Mouse (Mus musculus) 416B (cell line): ENCODE results near the gene Mpg.

ENCODE experiments used
- DNase-seq: peaks from one replicate; pipeline ENCODE4 v3.0.0; 2011; ENCODE audit warnings: low read depth

Gene Mpg

GRCm38 (mm10) chr11:32231125-32231524, 4.8 kb downstream of the Mpg start:
- DNase-seq: no peak

GRCm38 (mm10) chr11:32232848-32233247, 6.5 kb downstream of the Mpg start:
- DNase-seq: no peak

GRCm38 (mm10) chr11:32233895-32234294, 7.6 kb downstream of the Mpg start:
- DNase-seq: no peak

- DNase-seq: no peak
Measured at GRCm38 (mm10) chr11:32234816-32235485, 8.6 kb downstream of the Mpg start.

- no peak for DNase-seq
Measured at GRCm38 (mm10) chr11:32235646-32236045, 9.3 kb downstream of the Mpg start.

GRCm38 (mm10) chr11:32236132-32236531, 9.8 kb downstream of the Mpg start:
- no peak for DNase-seq

- peak; percentile 31 for DNase-seq
Measured at GRCm38 (mm10) chr11:32236712-32237410, 10.6 kb downstream of the Mpg start.

GRCm38 (mm10) chr11:32237411-32237795, 11.1 kb downstream of the Mpg start:
- no peak for DNase-seq

- DNase-seq: peak; percentile 63
Measured at GRCm38 (mm10) chr11:32238093-32238860, 12.0 kb downstream of the Mpg start.

GRCm38 (mm10) chr11:32241391-32241790, 15.1 kb downstream of the Mpg start:
- DNase-seq: no peak

GRCm38 (mm10) chr11:32242209-32242608, 15.9 kb downstream of the Mpg start:
- no peak for DNase-seq

GRCm38 (mm10) chr11:32243205-32243955, 17.1 kb downstream of the Mpg start:
- DNase-seq: no peak

- DNase-seq: no peak
Measured at GRCm38 (mm10) chr11:32244064-32244463, 17.8 kb downstream of the Mpg start.

GRCm38 (mm10) chr11:32244617-32245016, 18.3 kb downstream of the Mpg start:
- DNase-seq: no peak

- no peak for DNase-seq
Measured at GRCm38 (mm10) chr11:32245614-32246013, 19.3 kb downstream of the Mpg start.

GRCm38 (mm10) chr11:32247068-32247467, 20.8 kb downstream of the Mpg start:
- DNase-seq: peak; percentile 60

- no peak for DNase-seq
Measured at GRCm38 (mm10) chr11:32248350-32248749, 22.0 kb downstream of the Mpg start.

GRCm38 (mm10) chr11:32250880-32251763, 24.8 kb downstream of the Mpg start:
- peak; percentile 81 for DNase-seq

- DNase-seq: no peak
Measured at GRCm38 (mm10) chr11:32253121-32253520, 26.8 kb downstream of the Mpg start.

- no peak for DNase-seq
Measured at GRCm38 (mm10) chr11:32256146-32256545, 29.8 kb downstream of the Mpg start.

- DNase-seq: no peak
Measured at GRCm38 (mm10) chr11:32256566-32256965, 30.3 kb downstream of the Mpg start.
